Mouse (Mus musculus) kidney, adult 2 months (tissue): Measurements from ENCODE around the gene Pxylp1. TPM values are rescaled to one million over a fixed set of nuclear protein-coding genes. Genes with fewer than 3 reads are reported as not detected.
A peak's percentile ranks its signal among the peaks of the same experiment; 100 is the strongest.

Source experiments
- DNase-seq: peaks from one replicate; pipeline ENCODE4 v3.0.0; 2021
- H3K27ac ChIP-seq: fragments of 200-500 bp; 2 replicates; pipeline ENCODE4 v1.5.1; 2012; ENCODE audit warnings: low read depth, low read length, control low read depth, inconsistent platforms; ENCODE audit not compliant: insufficient read depth
- H3K27me3 ChIP-seq: fragments of 200-500 bp; replicated peaks from 2 replicates; pipeline ENCODE4 v1.6.1; 2012; ENCODE audit warnings: mild to moderate bottlenecking, moderate library complexity, low read length, inconsistent platforms; ENCODE audit not compliant: control insufficient read depth, insufficient read depth
- H3K36me3 ChIP-seq: fragments of 200-500 bp; 2 replicates; pipeline ENCODE4 v1.6.1; 2012; ENCODE audit warnings: mild to moderate bottlenecking, moderate library complexity, low read length, inconsistent platforms; ENCODE audit not compliant: control insufficient read depth, insufficient read depth
- H3K4me1 ChIP-seq: fragments of 200-500 bp; 2 replicates; pipeline ENCODE4 v1.6.1; 2011; ENCODE audit warnings: low read length; ENCODE audit not compliant: control insufficient read depth, insufficient read depth
- H3K4me3 ChIP-seq: fragments of 200-500 bp; 2 replicates; pipeline ENCODE4 v1.5.1; 2011; ENCODE audit warnings: mild to moderate bottlenecking, low read depth, low read length, control low read depth; ENCODE audit not compliant: insufficient read depth
- CTCF ChIP-seq: fragments of 200-500 bp; conservative IDR thresholded peaks from 2 replicates; pipeline ENCODE4 v1.5.1; 2011; ENCODE audit warnings: low read depth, mild to moderate bottlenecking, control low read depth, low read length, moderate library complexity, mixed read lengths; ENCODE audit not compliant: insufficient read depth, insufficient read length
- POLR2A ChIP-seq: fragments of 200-500 bp; IDR thresholded peaks from one replicate; pipeline ENCODE4 v1.6.1; 2011; ENCODE audit warnings: low read depth, low read length, control low read depth
- WGBS: fragments of 180-500 bp; shearing (Covaris S2); methylation state at CpG from one replicate; pipeline ENCODE4 v1.1.7; 2018; 5-methylcytosine and 5-hydroxymethylcytosine counted together
- polyA plus RNA-seq: library from polyadenylated mRNA; depleted of rRNA; stranded (reverse); fragments of >200 nt; gene quantifications from 2 replicates; pipeline ENCODE4 v1.2.3, GENCODE M21; 2012; rRNA removed

The Pxylp1 gene
- polyA plus RNA-seq, 1 experiment, result 7.6 TPM

DNA sequence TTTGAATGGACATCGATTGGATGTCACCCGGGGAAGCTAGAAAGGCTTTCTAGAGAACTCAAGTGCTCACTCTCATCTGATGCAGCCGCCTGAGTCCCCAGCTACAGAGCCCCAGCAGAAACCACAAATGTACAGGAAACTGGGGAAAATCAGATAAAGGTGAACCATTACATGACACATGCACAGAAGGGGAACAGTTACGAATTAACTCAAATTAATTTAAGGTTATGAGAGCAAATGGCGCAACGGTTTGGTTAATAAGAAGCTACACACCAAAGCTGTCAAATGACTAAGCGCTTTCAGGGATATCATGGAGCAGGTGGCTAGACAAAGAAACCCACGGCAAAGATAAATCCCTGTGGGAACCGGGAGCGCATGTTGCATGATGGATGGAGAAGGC, 104.7 kb downstream of the Pxylp1 start:
- peaks cover 23% of the 10 kb centered on the region for H3K4me1 ChIP-seq
- H3K27me3 ChIP-seq, result no peaks in the 10 kb centered on the region
- H3K27ac ChIP-seq, result peak overlapping the region; percentile 67
- no peak for TF ChIP-seq CTCF
- no peak for TF ChIP-seq POLR2A
- DNase-seq, result peak; percentile 81
- peak overlapping the region; percentile 23; the same call in 1 of the 2 replicates for H3K4me3 ChIP-seq
- 37% methylated on average over 10 of the region's 10 CpGs for WGBS
- no peaks in the 10 kb centered on the region for H3K36me3 ChIP-seq

DNA sequence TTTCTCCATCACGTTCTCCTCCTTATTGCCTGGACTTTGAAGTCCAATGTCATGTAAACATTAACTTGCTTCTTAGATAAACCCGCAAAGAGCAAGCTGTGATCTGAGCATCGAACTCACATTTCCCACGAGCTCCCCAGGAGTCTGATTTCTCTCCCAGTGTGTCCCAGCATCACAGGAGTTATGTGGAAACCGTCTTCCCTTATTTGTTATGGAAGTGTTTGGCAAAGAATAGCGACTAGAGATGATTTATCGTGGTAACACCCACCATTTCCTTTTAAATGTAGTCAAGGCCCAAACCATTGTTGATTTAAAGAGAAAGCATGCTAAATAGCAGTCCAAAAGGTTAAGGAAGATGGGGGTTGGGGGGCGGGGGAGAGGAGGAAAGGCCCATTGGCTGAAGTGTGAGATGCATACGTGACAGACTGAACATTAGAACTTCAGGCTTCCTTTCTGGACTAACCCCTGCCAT, 106.6 kb downstream of the Pxylp1 start:
- Histone ChIP-seq H3K4me1 (peaks cover 23% of the 10 kb centered on the region), H3K4me3 (no peak overlapping the region), H3K27me3 (no peaks in the 10 kb centered on the region), H3K36me3 (no peaks in the 10 kb centered on the region), H3K27ac (peak overlapping the region; percentile 64; the same call in 1 of the 2 replicates)
- no peak for TF ChIP-seq CTCF
- TF ChIP-seq POLR2A, result no peak
- 20% methylated on average over 9 of the region's 9 CpGs for whole genome bisulfite sequencing
- peak; percentile 71 for DNase-seq

DNA sequence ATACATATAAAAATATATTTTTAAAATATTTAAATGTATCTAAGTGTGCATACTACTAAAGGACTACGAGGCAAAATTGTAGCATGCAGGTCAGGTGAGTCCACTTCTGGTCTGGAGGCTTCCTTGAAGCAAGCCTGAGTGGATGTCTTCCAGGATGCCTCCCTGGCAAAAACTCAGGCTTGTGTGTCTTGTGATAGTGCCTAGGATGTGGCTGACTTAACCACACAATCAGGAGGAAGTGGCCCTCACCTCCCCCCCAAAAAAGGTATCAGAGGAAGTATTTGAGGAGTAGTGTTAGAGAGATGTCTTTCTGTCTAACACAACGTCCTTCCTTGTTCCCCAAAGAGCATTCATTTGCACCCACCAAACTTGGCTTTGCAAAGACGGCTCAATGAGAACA, 107.3 kb downstream of the Pxylp1 start:
- 49% methylated on average over 3 of the region's 3 CpGs for WGBS
- peak overlapping the region; percentile 32; the same call in 1 of the 2 replicates for H3K27ac ChIP-seq
- no peaks in the 10 kb centered on the region for H3K27me3 ChIP-seq
- H3K4me1 ChIP-seq, result peaks cover 23% of the 10 kb centered on the region
- peak; percentile 16 for DNase-seq
- no peaks in the 10 kb centered on the region for H3K36me3 ChIP-seq
- no peak overlapping the region for H3K4me3 ChIP-seq
- TF ChIP-seq POLR2A (no peak), CTCF (no peak)

DNA sequence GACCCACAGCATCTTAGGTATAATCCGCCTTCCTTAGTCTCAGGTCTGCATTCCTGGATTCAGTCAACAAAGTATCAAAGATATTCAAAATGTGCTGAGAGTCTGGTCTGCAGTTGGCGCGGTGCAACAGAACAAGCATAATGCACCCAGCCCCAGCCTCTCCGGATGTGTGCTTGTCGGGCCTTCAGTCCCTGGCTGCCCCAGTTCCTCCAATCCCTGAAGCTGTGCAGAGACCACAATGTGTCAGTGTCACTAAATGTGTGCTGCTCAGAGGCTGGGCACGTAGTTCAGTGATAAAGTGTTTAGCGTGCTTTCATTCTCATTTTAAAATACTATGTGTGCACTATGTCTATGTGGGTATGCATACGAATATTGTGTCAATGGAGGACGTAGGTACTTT, 108.8 kb downstream of the Pxylp1 start:
- no peak for DNase-seq
- no peaks in the 10 kb centered on the region for H3K36me3 ChIP-seq
- no peak overlapping the region for H3K27ac ChIP-seq
- no peak for TF ChIP-seq POLR2A
- TF ChIP-seq CTCF, result no peak
- no peak overlapping the region for H3K4me3 ChIP-seq
- H3K27me3 ChIP-seq, result no peaks in the 10 kb centered on the region
- H3K4me1 ChIP-seq, result peaks cover 23% of the 10 kb centered on the region
- 92% methylated on average over 9 of the region's 9 CpGs for WGBS

DNA sequence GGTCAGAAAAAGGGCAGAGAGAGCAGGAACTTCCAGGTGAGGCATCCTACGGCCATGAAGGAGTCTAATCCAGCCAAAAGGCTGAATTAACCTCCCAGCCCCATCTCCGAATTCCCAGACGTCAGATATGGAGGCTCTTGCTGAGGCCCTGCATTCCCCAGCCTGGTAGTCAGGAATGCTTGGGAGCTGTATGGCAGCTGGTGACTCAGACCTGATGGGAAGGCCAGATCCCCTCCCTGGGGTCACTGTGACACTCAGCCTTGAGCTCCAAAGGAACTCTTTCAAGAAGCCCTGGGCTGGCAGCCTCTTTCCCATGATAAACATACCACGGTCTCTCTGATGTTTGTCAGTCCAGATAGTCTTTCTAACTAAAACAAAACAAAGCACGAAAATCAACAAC, 109.2 kb downstream of the Pxylp1 start:
- no peak for DNase-seq
- Histone ChIP-seq H3K36me3 (no peaks in the 10 kb centered on the region), H3K27me3 (no peaks in the 10 kb centered on the region), H3K4me1 (peaks cover 22% of the 10 kb centered on the region), H3K27ac (no peak overlapping the region), H3K4me3 (no peak overlapping the region)
- TF ChIP-seq POLR2A, result no peak
- no peak for TF ChIP-seq CTCF
- 88% methylated on average over 5 of the region's 5 CpGs for WGBS

DNA sequence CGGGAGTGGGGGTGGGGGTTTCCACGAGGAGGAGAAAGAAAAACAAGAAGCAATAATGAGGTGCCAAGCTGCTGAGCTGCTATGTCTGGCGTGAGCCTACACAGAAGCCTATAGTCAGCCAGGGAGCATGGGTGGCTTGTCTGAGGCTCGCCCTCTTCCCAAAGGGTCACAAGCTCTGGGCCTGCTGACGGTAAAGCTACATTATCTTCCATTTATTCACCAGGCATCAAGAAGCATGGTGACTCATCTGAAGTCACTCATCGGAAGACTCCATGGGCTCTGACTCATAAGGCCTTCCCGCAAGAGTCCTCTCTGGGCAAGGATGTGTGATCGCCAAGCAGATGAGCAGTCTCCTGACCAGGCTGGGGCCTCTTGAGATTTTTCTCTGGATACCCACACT, 110.4 kb downstream of the Pxylp1 start:
- TF ChIP-seq CTCF (no peak), POLR2A (no peak)
- DNase-seq, result no peak
- WGBS, result 81% methylated on average over 8 of the region's 8 CpGs

More for the DNA sequence above, 110.4 kb downstream of the Pxylp1 start:
- Histone ChIP-seq H3K36me3 (no peaks in the 10 kb centered on the region), H3K27ac (no peak overlapping the region), H3K27me3 (no peaks in the 10 kb centered on the region), H3K4me3 (no peak overlapping the region), H3K4me1 (peaks cover 14% of the 10 kb centered on the region)

Other genes with a start within 250 kb of the Pxylp1 start
- 10.2 and 12.9 TPM in 2 replicates for gene Zbtb38, start 139.8 kb downstream of the Pxylp1 start, polyA plus RNA-seq
- gene Spsb4, start 126.2 kb upstream of the Pxylp1 start, polyA plus RNA-seq, result 61.5 and 62.5 TPM in 2 replicates
- gene Slc25a36, start 218.5 kb upstream of the Pxylp1 start, polyA plus RNA-seq, result 39.2 and 45.6 TPM in 2 replicates